Mouse (Mus musculus): ENCODE data around the gene Haus6. TPM values are rescaled to one million over a fixed set of nuclear protein-coding genes. Genes with fewer than 3 reads are reported as not detected.
"Not testable (repeated sequence)": the region's sequence is repeated elsewhere in the genome, so short reads cannot be mapped to it uniquely, and the experiment has no call there.

The Haus6 gene
- total and polyA plus RNA-seq, 3 experiments: 23.4 to 35.9 (median 26.3) TPM

DNA sequence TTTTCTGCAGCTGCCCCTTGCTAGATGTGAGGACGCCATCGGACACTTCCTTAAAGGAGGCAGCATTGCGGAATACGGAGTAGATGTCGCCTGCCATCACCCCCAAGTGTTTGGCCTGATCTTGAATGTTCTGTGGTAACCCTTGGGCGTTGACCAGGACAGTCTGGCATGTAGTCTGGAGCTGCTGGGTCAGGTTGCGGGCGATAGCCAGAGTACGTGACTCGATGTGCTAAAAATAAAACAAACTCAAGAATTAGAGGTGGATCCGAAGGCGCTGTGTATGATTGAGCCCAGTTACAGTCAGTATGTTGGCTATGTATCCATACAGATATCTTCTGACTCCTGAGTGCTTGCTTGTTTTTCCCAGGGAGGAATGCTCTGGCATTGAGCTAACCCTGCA lies 45.3 kb upstream of the Haus6 start:
- Histone ChIP-seq H3K9ac (ENCODE audit: insufficient read depth, low read depth) (no peak overlapping the region), H3K36me3 (replicated peaks in 1 of 2; ENCODE audit: control insufficient read depth in 1 of 2, insufficient read depth in 1 of 2, low read length in 1 of 2) (peaks cover 41 to 47% of the 10 kb centered on the region in 2 experiments), H3K4me1 (ENCODE audit: control insufficient read depth in 1 of 2, insufficient read depth in 2 of 2) (no peaks in the 10 kb centered on the region), H3K9me3 (replicated peaks; ENCODE audit: low read length) (peaks cover 2% of the 10 kb centered on the region), H3K4me3 (replicated peaks in 1 of 3; ENCODE audit: low read depth in 2 of 3, low read length in 2 of 3, poor library complexity in 1 of 3) (no peak overlapping the region), H3K4me2 (ENCODE audit: insufficient read depth, low read depth, poor library complexity, severe bottlenecking) (no peak overlapping the region), H3K27ac (ENCODE audit: insufficient read depth, low read depth) (no peak overlapping the region), H3K27me3 (replicated peaks) (no peaks in the 10 kb centered on the region), H3K79me2 (replicated peaks; ENCODE audit: control insufficient read depth, extremely low read depth, insufficient read depth, poor library complexity, severe bottlenecking) (no peaks in the 10 kb centered on the region)
- in situ Hi-C loops (cut with MboI; ENCODE audit: low pct_ligation_motif_present, low pct_unique_long_range_greater_than_20kb, low sequenced_read_pairs) (no loop called here), dilution Hi-C loops (cut with MboI; ENCODE audit: extremely low pct_ligation_motif_present, extremely low pct_unique_long_range_greater_than_20kb, low sequenced_read_pairs) (no loop called here)
- TF ChIP-seq ZC3H11A (IDR thresholded peaks at IDR 0.05; ENCODE audit: low read depth, low read length) (no peak), JUND (conservative IDR thresholded peaks at IDR 0.05; ENCODE audit: low read depth, low read length) (no peak), ZMIZ1 (IDR thresholded peaks at IDR 0.05; ENCODE audit: low read depth, low read length) (no peak), KAT2A (IDR thresholded peaks at IDR 0.05; ENCODE audit: insufficient replicate concordance, low read length) (no peak), ELF1 (IDR thresholded peaks at IDR 0.05; ENCODE audit: low read depth, low read length) (no peak), CHD1 (IDR thresholded peaks at IDR 0.05; ENCODE audit: low read depth, low read length) (no peak), USF2 (conservative IDR thresholded peaks at IDR 0.05; ENCODE audit: low read depth, low read length) (no peak)
- no peak for DNase-seq (ENCODE audit: extremely low read depth)

DNA sequence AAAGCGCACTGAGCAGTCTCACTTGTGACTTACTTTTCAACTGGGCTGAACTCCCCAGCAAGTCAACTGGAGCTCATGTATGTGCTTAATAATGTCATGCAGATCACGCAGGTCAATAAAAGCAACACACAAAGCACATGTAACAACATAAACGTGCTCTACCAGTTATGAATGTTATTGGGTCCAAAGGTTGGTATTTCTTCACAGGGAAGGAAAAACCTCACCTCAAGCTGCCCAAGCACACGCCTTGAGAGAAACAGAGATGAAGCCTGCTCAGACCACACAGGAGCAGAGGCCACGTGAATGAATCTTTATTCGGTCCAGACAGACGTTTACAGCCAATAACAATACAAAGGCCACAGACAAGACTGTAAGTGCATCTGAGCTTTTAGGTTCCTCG lies 44.6 kb upstream of the Haus6 start:
- H3K79me2 ChIP-seq (replicated peaks; ENCODE audit: control insufficient read depth, extremely low read depth, insufficient read depth, poor library complexity, severe bottlenecking); H3K9ac ChIP-seq (ENCODE audit: insufficient read depth, low read depth); H3K4me3 ChIP-seq (replicated peaks in 1 of 3; ENCODE audit: low read depth in 2 of 3, low read length in 2 of 3, poor library complexity in 1 of 3); H3K4me2 ChIP-seq (ENCODE audit: insufficient read depth, low read depth, poor library complexity, severe bottlenecking); H3K27ac ChIP-seq (ENCODE audit: insufficient read depth, low read depth); H3K4me1 ChIP-seq (ENCODE audit: control insufficient read depth in 1 of 2, insufficient read depth in 2 of 2); H3K27me3 ChIP-seq (replicated peaks); DNase-seq (ENCODE audit: extremely low read depth); H3K9me3 ChIP-seq (replicated peaks; ENCODE audit: low read length); in situ Hi-C loops (cut with MboI; ENCODE audit: low pct_ligation_motif_present, low pct_unique_long_range_greater_than_20kb, low sequenced_read_pairs); dilution Hi-C loops (cut with MboI; ENCODE audit: extremely low pct_ligation_motif_present, extremely low pct_unique_long_range_greater_than_20kb, low sequenced_read_pairs): not testable (repeated sequence)
- peaks cover 37 to 43% of the 10 kb centered on the region in 2 experiments for H3K36me3 ChIP-seq (replicated peaks in 1 of 2; ENCODE audit: control insufficient read depth in 1 of 2, insufficient read depth in 1 of 2, low read length in 1 of 2)

- no peaks in the 10 kb centered on the region for H3K27me3 ChIP-seq (replicated peaks)
- peaks cover 9% of the 10 kb centered on the region in 2 experiments for H3K36me3 ChIP-seq (replicated peaks in 1 of 2; ENCODE audit: control insufficient read depth in 1 of 2, insufficient read depth in 1 of 2, low read length in 1 of 2)
- no peak overlapping the region for H3K4me2 ChIP-seq (ENCODE audit: insufficient read depth, low read depth, poor library complexity, severe bottlenecking)
- no peak for DNase-seq (ENCODE audit: extremely low read depth)
- in situ Hi-C loops (cut with MboI; ENCODE audit: low pct_ligation_motif_present, low pct_unique_long_range_greater_than_20kb, low sequenced_read_pairs): no loop called here
- H3K4me3 ChIP-seq (replicated peaks in 1 of 3; ENCODE audit: low read depth in 2 of 3, low read length in 2 of 3, poor library complexity in 1 of 3): no peak overlapping the region
- no peak overlapping the region for H3K27ac ChIP-seq (ENCODE audit: insufficient read depth, low read depth)
- dilution Hi-C loops (cut with MboI; ENCODE audit: extremely low pct_ligation_motif_present, extremely low pct_unique_long_range_greater_than_20kb, low sequenced_read_pairs): no loop called here
- no peaks in the 10 kb centered on the region for H3K4me1 ChIP-seq (ENCODE audit: control insufficient read depth in 1 of 2, insufficient read depth in 2 of 2)
- TF ChIP-seq MAX (IDR thresholded peaks at IDR 0.05; ENCODE audit: low read length) (no peak), KAT2A (IDR thresholded peaks at IDR 0.05; ENCODE audit: insufficient replicate concordance, low read length) (no peak), NRF1 (IDR thresholded peaks at IDR 0.05; ENCODE audit: low read depth, low read length) (no peak), BHLHE40 (IDR thresholded peaks at IDR 0.05; ENCODE audit: low read depth, low read length) (no peak), ETS1 (conservative IDR thresholded peaks at IDR 0.05; ENCODE audit: low read depth, low read length) (no peak), USF1 (IDR thresholded peaks at IDR 0.05; ENCODE audit: low read depth, low read length) (no peak), POLR2A (IDR thresholded peaks at IDR 0.05; ENCODE audit: low read depth, low read length) (no peak), RAD21 (IDR thresholded peaks at IDR 0.05; ENCODE audit: low read depth, low read length) (peak; percentile 2), UBTF (IDR thresholded peaks at IDR 0.05; ENCODE audit: low read depth, low read length) (no peak), CTCF (conservative IDR thresholded peaks at IDR 0.05 in 1 of 2, IDR thresholded peaks at IDR 0.05 in 1 of 2; ENCODE audit: low read depth in 2 of 2, low read length in 2 of 2) (peak in 1 of 2 experiments; percentile 43; a peak in 2 of 4 replicates), GABPA (IDR thresholded peaks at IDR 0.05; ENCODE audit: insufficient replicate concordance, low read depth, low read length) (no peak)
- H3K9ac ChIP-seq (ENCODE audit: insufficient read depth, low read depth): no peak overlapping the region
- H3K9me3 ChIP-seq (replicated peaks; ENCODE audit: low read length): no peaks in the 10 kb centered on the region
- no peaks in the 10 kb centered on the region for H3K79me2 ChIP-seq (replicated peaks; ENCODE audit: control insufficient read depth, extremely low read depth, insufficient read depth, poor library complexity, severe bottlenecking)
Measured at GRCm38 (mm10) chr4:86651686-86652384, 40.0 kb upstream of the Haus6 start.

- not testable (repeated sequence) for H3K79me2 ChIP-seq (replicated peaks; ENCODE audit: control insufficient read depth, extremely low read depth, insufficient read depth, poor library complexity, severe bottlenecking); H3K36me3 ChIP-seq (replicated peaks in 1 of 2; ENCODE audit: control insufficient read depth in 1 of 2, insufficient read depth in 1 of 2, low read length in 1 of 2); H3K4me2 ChIP-seq (ENCODE audit: insufficient read depth, low read depth, poor library complexity, severe bottlenecking)
Measured at GRCm38 (mm10) chr4:86648394-86648793, 36.5 kb upstream of the Haus6 start.

More at GRCm38 (mm10) chr4:86648394-86648793, 36.5 kb upstream of the Haus6 start:
- DNase-seq (ENCODE audit: extremely low read depth); H3K9me3 ChIP-seq (replicated peaks; ENCODE audit: low read length); H3K27me3 ChIP-seq (replicated peaks); in situ Hi-C loops (cut with MboI; ENCODE audit: low pct_ligation_motif_present, low pct_unique_long_range_greater_than_20kb, low sequenced_read_pairs); dilution Hi-C loops (cut with MboI; ENCODE audit: extremely low pct_ligation_motif_present, extremely low pct_unique_long_range_greater_than_20kb, low sequenced_read_pairs); H3K9ac ChIP-seq (ENCODE audit: insufficient read depth, low read depth); H3K4me1 ChIP-seq (ENCODE audit: control insufficient read depth in 1 of 2, insufficient read depth in 2 of 2); H3K27ac ChIP-seq (ENCODE audit: insufficient read depth, low read depth); H3K4me3 ChIP-seq (replicated peaks in 1 of 3; ENCODE audit: low read depth in 2 of 3, low read length in 2 of 3, poor library complexity in 1 of 3): not testable (repeated sequence)

Data from CH12.LX (cell line).